Mouse (Mus musculus) urinary bladder, postnatal 4 days (tissue): ENCODE measurements at regions not wholly inside any gene's neighbourhood (a gene's known extent, or its start where the extent isn't known, plus 50 kb on each side); places are given as distances from the start of the nearest gene placed in this dataset.
A peak's percentile ranks its signal among the peaks of the same experiment; 100 is the strongest.

ENCODE experiments used
- DNase-seq, 2 experiments: peaks; one replicate each; pipeline ENCODE4 v3.0.0; 2021 to 2022; ENCODE audit warnings: low spot score in 2 of 2

DNA sequence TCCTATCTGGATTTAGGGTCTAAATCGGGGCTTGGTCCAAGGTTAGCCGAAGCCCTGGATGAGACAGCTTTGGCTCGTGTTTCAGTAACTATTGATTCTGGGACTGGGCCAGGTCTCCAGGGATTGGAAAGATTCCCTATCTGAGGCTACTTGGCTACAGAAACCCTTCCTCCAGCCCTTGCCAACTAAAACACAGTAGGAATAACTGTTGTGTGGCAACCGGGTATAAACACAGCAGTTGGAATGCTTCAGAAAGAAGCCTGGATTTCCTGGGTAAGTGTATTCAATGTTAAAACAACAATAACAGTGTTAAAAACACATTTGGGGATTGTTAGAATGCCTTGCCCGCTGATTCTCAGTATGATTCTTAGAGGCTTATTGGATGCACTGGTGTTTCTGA lies 398.8 kb downstream of the Mtx2 start:
- DNase-seq = peak in 1 of 2 experiments; percentile 57

DNA sequence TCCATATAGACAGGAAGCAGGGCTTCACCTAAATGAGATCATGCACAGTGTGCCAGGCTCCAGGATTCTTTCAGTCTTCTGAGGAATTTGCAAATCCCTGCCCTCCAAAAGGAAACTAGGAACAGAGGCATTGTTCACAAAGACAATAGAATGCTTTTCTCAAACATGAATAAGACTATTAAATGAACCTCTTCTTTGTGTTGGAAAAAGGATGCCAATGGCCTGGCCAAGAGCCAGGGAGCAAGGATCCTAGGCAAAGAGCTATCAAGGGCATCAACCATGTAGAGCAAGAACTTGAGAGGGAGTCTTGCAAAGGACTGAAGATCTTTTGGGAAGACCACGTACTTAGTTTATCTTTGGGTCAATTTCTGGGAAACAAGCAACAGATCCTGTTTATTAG lies 415.4 kb downstream of the Mtx2 start:
- DNase-seq = no peak

DNA sequence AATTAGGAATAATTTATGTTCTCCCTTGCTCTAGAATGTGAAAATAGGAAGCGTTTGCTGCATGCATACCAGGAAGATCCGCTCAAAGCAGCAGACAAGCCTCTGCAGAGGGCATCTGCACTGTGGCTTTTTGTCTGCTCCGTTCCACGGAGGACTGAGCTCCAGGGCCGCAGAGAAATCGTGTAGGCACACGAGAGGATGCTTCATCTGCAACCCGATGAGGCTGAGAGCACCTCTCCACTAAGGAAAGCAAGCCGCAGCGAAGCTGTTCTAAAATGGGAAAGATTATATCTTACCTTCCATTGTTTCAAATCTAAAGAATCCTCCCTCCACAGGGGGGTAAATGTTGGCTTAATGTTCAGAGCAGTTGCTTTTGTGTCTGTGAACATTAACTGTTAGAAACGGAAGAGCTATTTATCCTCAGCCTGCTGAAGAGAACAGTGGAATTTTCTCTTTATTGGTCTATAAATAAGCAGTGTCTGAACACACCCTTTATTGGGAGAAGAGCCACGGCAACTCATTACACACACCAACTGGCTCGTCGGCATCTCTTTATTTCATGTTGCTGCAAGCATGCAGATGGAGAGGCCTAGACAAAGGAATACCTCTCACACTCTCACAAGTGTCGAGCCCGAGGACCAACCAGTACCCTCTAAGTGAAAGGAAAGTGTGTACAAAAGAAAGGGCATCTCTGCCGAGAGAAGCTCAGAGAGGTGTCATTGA lies 414.6 kb upstream of the Hnrnpa3 start:
- peak in 1 of 2 experiments; percentile 55 for DNase-seq

DNA sequence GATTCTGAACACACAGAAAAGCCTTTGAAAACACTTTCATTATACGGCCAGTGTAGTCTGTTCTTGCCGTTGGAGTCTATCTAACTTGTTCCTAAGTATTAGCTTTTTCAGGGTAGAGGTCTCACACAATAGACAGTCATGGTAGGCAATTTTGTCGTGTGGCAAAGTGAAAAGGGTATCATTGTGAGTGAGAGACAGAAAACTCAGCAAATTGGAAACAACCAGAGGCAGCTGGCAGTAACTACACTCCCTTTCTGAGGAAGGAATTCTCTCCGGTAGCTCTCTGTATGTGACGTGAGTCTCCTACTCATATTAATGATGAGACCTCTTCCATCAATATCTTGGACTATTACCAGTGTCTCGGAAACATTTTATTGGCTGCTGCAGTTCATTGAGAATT lies 413.8 kb upstream of the Hnrnpa3 start:
- peak in 1 of 2 experiments; percentile 6 for DNase-seq

DNA sequence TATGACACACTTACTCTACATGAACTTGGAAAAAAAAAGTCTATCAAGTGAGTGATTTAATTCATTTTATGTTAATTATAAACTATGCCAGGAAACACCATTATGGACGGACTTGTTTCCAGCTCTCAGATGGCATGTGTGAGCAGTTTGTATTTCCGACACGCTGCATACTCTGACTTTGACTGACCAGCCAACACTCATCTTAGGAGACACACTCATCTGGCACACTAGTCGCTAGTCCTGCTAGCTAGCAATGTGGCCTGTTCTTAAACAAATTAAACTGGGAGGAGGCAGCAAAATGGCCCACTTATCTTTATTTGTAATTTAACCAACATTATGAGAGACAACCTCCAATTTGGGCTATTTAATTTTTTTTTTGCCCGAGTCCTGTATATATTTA lies 413.4 kb upstream of the Hnrnpa3 start:
- peak in 1 of 2 experiments; percentile 33 for DNase-seq

DNA sequence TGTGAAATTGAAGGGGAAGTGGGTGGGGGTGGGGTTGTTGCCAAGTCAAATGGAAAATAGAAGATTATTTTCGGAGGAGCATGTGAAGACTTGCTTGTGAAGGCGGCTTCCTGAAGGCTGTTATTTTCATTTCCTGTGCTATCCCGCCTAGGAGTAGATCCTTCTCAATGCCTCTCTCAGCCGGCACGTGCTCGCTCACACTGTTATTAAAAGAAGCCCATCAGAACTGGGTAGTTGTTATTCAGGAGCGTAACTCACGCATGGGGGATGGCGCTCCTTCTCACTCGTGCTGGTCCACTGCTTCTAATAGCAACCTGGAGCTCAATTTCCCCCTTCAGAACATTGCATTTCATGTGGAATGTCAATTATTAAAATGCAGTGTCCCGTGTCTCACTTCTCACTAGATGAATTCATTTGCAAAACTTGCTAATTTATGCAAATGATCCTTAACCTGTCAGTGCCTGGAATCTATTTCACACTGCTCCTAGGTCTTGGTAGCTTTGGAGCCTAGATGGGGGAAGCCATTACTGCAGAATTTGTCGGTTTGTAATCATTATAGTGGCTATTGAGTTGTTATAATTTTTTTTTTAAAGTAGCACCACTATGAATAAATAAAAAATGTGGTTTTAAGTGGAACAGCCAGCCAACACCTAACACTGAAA lies 412.8 kb upstream of the Hnrnpa3 start:
- DNase-seq = peak in 1 of 2 experiments; percentile 33

DNA sequence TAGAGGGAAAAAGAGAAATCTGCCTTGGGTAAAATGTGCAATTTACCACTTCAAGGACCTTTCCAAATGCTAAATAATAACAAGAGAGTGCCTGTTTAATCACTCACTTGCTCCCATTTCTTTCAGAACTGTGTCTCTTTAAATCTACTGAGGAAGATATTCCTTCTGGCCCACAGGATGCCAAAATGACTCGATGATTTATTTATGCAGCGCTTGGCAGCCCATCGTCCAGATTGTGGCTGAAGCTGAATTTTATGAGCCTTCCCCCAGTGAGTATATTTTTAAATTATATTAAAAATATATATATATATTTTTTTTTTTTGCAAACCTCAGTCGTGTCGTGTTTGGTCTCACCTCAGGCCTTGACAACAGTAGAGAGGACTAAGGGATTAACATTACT lies 410.8 kb upstream of the Hnrnpa3 start:
- no peak for DNase-seq

DNA sequence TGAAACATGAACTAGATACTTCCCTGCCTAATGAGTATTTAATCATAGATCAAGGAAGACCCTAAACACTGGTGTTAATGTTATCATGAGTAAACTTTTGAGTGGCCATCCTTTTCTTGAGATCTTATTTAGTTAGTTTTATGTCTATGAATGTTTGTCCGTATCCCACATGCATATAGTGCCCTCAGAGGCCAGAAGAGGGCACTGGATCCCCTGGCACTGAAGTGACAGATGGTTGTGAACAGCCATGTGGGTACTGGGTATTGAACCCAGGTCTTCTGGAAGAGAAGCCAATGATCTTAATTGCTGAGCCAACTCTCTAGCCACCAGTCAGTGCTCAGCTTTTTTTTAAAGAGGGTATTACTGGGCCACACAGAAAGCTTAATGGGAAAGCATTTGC lies 408.6 kb upstream of the Hnrnpa3 start:
- no peak for DNase-seq

DNA sequence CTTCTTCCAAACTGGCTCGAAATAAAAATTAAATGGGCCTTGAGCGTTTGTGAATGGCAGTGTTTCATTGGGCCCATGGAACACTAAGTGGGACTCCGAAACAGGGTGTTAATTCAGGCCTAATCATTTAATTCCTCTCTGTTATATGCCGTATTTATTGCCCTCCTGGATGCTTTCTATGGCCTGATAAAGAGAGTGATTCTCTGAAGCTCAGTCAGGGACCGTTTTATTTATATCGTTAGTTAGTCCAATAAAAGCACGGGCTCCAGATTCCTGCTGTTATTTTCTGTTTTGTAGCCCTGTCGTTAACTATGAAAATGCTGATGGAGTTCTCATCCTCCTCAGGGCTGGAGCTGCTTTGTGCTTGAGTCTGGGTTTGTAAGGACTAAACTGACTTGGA lies 406.2 kb upstream of the Hnrnpa3 start:
- no peak for DNase-seq

DNA sequence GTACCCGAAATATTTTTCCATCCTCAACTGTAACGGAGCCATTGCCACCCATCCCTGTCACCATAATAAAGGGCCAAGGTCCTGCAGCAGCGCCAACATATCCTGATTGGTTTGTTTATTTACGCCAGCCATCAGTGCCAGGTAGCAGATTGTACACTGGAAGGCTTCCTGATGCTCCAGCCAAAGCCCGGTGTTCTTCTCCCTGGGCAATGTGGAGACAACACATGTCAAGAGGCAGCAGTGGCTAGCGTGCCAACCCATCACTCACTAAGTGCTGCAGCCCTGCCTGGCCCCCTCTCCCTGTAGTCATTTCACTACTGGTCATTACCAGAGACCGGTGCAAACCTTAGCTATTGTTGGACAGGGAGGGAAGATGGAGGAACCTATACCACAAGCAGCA lies 393.8 kb upstream of the Hnrnpa3 start:
- no peak for DNase-seq

DNA sequence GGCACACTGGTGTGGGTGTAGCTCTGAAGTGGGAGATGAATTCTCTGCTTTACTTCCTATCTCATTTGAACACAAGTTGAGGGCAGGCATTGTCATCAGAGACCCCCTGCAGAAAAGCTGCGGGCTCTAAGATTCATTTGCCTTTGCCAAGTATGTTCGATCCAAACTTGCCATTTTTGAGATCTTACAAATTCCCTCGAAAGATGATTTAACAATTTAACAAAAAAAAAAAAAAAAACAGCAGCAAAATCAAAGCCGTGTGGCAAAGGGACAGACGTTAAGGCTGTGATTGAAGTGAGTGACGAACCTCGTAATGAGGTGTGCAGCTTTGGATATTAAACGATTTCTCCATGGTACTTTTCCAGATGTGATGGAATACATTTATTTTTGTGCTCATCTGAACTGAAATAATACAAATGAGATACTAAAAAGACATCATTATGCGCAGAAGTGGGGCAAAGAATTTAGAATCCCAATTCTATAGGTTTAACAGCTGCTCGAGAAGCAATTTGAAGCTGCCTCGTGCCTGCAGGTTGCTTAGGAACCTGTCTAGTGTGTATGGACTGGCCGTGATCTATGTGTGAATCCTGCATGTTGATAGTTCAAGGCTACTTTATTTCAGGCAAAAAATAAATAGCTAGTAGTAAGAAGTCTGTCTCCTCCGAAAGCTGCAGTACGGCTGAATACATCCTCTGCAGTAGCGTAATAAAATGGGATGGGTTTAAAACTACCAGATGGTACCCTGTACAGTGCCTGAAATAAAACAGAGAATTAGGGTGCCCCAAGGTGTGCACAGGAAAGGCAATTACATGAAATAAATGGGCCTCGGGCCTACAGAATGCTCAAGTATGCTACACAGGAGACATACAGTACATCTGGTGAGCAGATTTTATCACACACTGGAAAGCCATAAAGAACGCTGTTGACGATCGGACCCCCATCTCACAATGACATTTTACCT lies 393.0 kb upstream of the Hnrnpa3 start:
- no peak for DNase-seq

DNA sequence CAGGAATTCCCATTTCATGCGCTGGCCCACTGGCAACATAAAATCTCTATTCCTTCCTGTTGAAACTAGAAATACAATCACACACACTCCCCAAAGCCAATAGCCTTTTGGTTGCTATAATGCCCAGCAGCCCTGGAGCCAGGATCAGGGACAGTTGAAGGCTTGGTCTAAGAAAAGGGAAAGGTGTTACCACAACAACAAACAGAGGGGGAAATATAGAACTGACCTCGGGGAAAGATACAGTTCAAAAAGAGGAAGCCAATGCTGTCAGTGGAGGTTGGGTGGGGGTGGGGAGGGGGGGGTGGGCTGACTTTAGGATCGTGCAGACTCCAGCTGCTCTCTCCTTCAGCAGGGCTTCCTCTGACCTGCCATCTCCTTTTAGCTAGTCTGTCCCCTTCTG lies 391.1 kb upstream of the Hnrnpa3 start:
- DNase-seq = no peak

DNA sequence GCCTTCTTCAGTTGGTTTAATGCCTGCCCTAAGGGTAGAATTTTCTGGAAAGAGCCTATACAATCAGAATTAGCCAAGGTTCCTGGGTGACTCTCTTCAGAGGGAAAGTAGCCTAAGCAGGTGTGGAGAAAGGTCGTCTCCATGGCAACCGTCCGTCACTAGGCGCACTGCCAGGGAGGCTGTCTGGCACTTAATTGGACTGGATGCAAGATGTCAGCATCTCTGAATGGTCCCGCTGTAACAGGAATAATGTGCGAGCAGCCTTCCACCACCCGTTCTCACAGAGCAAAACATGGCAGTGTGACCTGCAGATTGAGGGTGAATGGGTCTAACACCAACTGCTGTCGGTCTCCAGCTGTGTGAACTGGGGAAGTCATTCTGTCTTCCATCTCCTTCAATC lies 389.6 kb upstream of the Hnrnpa3 start:
- no peak for DNase-seq

DNA sequence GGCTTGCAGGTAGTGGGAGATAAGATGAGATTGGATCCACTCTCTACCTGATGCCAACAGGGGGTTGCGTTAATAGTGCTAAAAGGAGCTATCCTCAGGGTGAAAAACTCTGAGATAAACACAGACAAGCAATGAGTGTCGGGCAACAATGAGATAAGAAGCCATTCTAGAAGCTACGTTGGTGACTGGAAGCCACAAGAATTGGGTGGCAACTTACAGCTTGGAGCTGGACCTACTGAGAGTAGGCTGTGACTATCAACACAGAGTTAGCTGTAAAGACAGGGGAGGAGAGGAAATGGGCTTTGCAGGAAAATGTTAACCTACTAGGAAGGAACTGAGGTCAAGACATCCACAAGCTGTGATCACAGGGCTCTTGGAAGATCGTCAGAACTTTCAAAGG lies 388.9 kb upstream of the Hnrnpa3 start:
- DNase-seq = no peak

DNA sequence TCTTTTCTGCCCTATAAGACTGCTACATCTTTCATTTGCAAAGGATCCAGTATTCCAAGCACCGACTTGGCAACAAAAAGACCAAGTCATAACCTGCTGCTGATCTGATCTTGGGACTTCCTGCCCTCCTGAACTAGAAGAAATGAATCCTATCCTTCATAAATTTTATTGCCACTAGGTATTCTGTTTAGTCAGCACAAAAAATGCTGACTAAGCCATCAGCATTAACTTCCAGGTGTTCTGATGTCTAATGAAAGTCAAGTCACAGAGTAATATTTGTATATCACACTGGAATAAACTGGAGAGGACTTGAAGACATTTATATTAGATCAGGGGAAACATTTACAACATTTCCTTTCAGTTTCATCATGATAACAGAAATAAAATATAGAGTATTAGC lies 371.2 kb upstream of the Hnrnpa3 start:
- DNase-seq = no peak

DNA sequence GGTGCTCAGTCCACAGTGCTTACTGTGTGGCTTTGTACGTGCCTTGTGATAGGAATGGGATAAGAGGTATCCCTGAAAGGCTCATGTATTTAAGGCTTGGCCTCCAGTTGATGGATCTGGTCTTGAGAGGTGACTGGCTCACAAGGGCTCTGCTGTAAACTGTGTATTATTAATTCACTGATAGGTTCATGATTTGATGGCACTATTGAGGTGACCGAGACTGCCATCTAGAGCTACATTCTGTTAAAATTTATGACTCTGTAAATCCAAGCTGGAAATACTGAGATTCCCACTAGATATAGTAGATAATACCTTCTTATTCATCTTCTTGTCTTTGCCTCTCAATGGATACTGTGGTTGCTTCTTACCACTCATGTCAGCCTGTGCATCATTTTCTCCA lies 367.4 kb upstream of the Hnrnpa3 start:
- no peak for DNase-seq

DNA sequence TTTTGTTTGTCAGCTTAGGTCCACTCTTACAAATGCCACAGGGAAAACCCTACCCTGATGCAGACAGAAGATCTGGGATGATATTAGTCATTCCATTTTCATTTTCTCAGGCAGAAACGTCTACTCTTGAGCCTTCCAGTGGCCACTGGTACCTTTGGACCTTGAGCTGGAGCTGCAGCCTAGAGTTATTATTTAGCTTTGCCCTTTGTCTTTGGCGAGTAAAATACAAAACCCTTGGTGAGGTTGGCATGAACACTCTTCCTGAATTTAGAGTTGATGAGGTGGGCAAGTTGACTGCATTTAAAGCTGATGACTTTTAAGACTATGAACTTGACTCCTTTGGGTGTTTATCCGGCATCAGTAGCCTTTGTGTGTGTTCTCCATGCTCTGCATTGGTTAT lies 352.2 kb upstream of the Hnrnpa3 start:
- DNase-seq = no peak

DNA sequence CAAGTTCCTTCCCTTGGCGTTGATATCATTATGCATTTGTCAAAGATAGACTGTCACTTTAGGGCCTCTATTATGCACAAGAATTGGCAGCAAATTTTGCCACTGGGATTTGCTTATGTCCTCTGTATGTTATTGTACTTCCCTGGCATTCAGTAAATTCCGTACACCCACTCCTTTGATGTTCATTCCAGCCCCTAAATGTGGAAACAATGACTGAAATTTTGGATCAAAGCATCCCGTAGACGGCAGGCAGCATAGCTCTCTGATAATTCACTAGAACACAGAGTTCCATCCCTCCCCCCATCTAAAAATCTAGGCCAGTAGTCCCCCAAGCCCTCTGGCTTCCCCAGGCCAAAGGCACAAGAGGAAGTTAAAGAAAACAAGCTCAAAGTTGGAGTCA lies 347.9 kb upstream of the Hnrnpa3 start:
- DNase-seq = no peak

DNA sequence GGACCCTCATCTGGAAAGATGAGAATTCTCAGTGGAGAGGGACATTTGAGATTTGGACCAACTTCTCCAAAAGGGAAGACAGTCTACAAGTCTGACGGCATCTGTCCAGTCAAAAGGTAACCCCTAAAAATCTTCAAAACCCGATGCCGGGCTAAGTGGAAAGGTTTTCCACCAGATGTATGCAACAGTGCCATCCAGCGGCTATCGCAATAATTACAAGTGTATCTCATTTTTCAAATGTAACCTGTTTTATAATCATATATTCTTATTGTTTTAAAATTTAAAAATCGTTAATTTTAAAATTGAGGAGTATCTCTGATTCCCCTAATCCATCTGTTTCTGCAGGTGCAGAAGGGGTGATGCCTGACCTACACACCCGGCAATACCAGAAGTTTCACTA lies 346.8 kb upstream of the Hnrnpa3 start:
- DNase-seq = no peak

DNA sequence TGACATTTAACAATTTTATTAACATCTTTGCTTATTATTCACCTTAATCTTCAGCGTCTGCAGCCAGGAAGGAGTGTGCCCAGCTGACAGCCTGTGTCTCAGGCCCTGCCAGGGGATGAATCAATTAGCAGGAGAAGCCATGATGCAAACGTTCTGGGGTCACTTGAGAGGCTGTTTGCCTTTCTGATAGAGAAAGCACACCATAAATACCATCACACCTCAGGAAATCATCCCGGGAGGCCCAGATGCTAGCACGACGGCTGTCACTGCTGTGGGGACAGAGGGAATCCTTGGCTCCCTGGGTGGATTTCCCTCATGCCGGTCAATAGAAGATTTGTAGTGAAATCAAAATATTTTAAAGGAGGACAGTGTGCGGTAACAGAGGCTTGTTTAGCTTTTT lies 343.7 kb upstream of the Hnrnpa3 start:
- no peak for DNase-seq

DNA sequence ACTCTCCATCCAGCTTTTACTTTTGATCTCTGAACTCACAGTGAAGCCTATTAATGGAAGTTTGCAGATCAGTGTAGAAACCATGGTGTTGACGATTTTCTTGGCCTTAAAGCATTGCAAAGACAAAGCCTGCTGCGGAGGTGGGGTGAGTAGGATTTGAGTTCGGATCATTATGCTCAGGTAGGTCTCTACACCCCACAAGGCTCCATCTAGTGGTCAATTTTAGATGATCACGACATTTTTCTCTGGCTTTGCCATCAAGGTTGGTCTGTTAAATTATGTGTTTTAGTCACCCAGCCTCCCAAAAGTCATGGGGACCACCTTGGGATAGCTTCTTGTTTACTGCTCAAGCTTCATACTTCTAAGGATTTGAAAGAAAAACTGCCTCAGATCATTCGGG lies 340.9 kb upstream of the Hnrnpa3 start:
- DNase-seq = no peak

DNA sequence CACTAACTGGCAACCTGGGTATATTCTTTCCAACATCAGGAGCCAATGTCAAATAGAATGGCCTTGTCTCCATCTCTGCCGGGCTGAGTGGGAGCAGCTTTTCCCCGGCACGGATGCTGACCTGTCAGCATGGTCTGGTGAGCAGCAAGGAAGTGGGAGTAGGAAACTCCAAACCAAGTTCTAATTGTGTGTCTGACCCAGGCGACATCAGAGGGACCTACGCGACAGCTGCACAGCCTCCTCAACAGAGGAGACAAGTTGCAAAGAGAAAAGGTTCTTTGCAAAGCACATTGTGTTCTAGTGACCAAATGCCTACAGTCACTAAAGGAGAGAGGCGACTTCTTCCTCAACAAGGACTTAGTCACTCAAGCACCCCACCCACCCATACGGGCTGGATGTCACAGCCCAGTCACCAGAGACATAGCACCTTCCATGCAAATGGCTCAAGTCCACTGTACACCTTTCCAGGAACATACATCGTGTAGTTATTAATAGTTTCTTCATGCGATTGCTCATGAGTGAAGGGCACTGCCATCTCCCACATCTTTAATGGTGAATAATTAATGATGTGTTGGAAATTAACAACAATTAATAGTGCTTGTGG lies 334.8 kb upstream of the Hnrnpa3 start:
- DNase-seq = no peak
